Mouse (Mus musculus): Measurements from ENCODE around the gene Thsd4.

The Thsd4 gene

GRCm38 (mm10) chr9:60518216-60518615 lies 3.6 kb downstream of the Thsd4 start:
- in situ Hi-C loops (cut with MboI, MseI) = no loop called here

GRCm38 (mm10) chr9:60517148-60517547 lies 4.7 kb downstream of the Thsd4 start:
- in situ Hi-C loops (cut with MboI, MseI) = no loop called here

GRCm38 (mm10) chr9:60516379-60516778 lies 5.5 kb downstream of the Thsd4 start:
- in situ Hi-C loops (cut with MboI, MseI) = no loop called here

GRCm38 (mm10) chr9:60513329-60513788 lies 8.5 kb downstream of the Thsd4 start:
- in situ Hi-C loops (cut with MboI, MseI) = no loop called here

GRCm38 (mm10) chr9:60510876-60511275 lies 11.0 kb downstream of the Thsd4 start:
- in situ Hi-C loops (cut with MboI, MseI) = no loop called here

GRCm38 (mm10) chr9:60506136-60506535 lies 15.7 kb downstream of the Thsd4 start:
- in situ Hi-C loops (cut with MboI, MseI) = no loop called here

- in situ Hi-C loops (cut with MboI, MseI) = no loop called here
Measured at GRCm38 (mm10) chr9:60504378-60505285, 17.2 kb downstream of the Thsd4 start.

GRCm38 (mm10) chr9:60502220-60502619 lies 19.6 kb downstream of the Thsd4 start:
- in situ Hi-C loops (cut with MboI, MseI) = no loop called here

- in situ Hi-C loops (cut with MboI, MseI) = no loop called here
Measured at GRCm38 (mm10) chr9:60501504-60502179, 20.2 kb downstream of the Thsd4 start.

GRCm38 (mm10) chr9:60492275-60492974 lies 29.4 kb downstream of the Thsd4 start:
- in situ Hi-C loops (cut with MboI, MseI) = no loop called here

- in situ Hi-C loops (cut with MboI, MseI) = no loop called here
Measured at GRCm38 (mm10) chr9:60491489-60492100, 30.3 kb downstream of the Thsd4 start.

- in situ Hi-C loops (cut with MboI, MseI) = no loop called here
Measured at GRCm38 (mm10) chr9:60491079-60491478, 30.8 kb downstream of the Thsd4 start.

GRCm38 (mm10) chr9:60488816-60489215 lies 33.0 kb downstream of the Thsd4 start:
- in situ Hi-C loops (cut with MboI, MseI) = no loop called here

GRCm38 (mm10) chr9:60482165-60482564 lies 39.7 kb downstream of the Thsd4 start:
- in situ Hi-C loops (cut with MboI, MseI) = no loop called here

- in situ Hi-C loops (cut with MboI, MseI) = no loop called here
Measured at GRCm38 (mm10) chr9:60480052-60480451, 41.8 kb downstream of the Thsd4 start.

GRCm38 (mm10) chr9:60478806-60479205 lies 43.0 kb downstream of the Thsd4 start:
- in situ Hi-C loops (cut with MboI, MseI) = loop anchor here in 1 of 2 experiments (10.0 kb wide), 1 partner anchor 1934 kb away; no protein-coding TSS in a partner anchor

- in situ Hi-C loops (cut with MboI, MseI) = loop anchor here in 1 of 2 experiments (10.0 kb wide), 1 partner anchor 1933 kb away; no protein-coding TSS in a partner anchor
Measured at GRCm38 (mm10) chr9:60477991-60478750, 43.7 kb downstream of the Thsd4 start.

GRCm38 (mm10) chr9:60460010-60460982 lies 61.5 kb downstream of the Thsd4 start:
- in situ Hi-C loops (cut with MboI, MseI) = no loop called here

- in situ Hi-C loops (cut with MboI, MseI) = no loop called here
Measured at GRCm38 (mm10) chr9:60458468-60458962, 63.3 kb downstream of the Thsd4 start.

Measured in T-helper 17 cell (primary cell).